Mouse (Mus musculus): ENCODE data around the gene Speer4c. TPM values are rescaled to one million over a fixed set of nuclear protein-coding genes. Genes with fewer than 3 reads are reported as not detected.
"Not testable (repeated sequence)": the region's sequence is repeated elsewhere in the genome, so short reads cannot be mapped to it uniquely, and the experiment has no call there.

Gene Speer4c
- polyA plus RNA-seq (2015; fragmentation: Nextera tagmentation; extraction: Ambion mirVana): not detected in 2 replicates

- H3K4me1 ChIP-seq (replicated peaks; ENCODE audit: control insufficient read depth, insufficient read depth, low read length); H3K9me3 ChIP-seq (ENCODE audit: control insufficient read depth, low read length); H3K36me3 ChIP-seq (ENCODE audit: control insufficient read depth, insufficient read depth, low read length); H3K27ac ChIP-seq (ENCODE audit: low read length); ATAC-seq (ENCODE audit: low read depth); H3K27me3 ChIP-seq (ENCODE audit: control insufficient read depth, insufficient read depth, low read depth, low read length); H3K4me3 ChIP-seq (ENCODE audit: low read length); H3K9ac ChIP-seq (ENCODE audit: low read length); H3K4me2 ChIP-seq (ENCODE audit: low read depth, low read length): not testable (repeated sequence)
Observed at GRCm38 (mm10) chr5:15714171-15714570, at the start of gene Speer4c. Speer4c (minus strand) TSS chr5:15714271.

- Histone ChIP-seq H3K27me3 (ENCODE audit: control insufficient read depth, insufficient read depth, low read depth, low read length) (no peaks in the 10 kb centered on the region), H3K27ac (ENCODE audit: low read length) (no peak overlapping the region), H3K9me3 (ENCODE audit: control insufficient read depth, low read length) (no peaks in the 10 kb centered on the region), H3K4me1 (replicated peaks; ENCODE audit: control insufficient read depth, insufficient read depth, low read length) (no peaks in the 10 kb centered on the region), H3K4me2 (ENCODE audit: low read depth, low read length) (no peak overlapping the region), H3K4me3 (ENCODE audit: low read length) (no peak overlapping the region), H3K9ac (ENCODE audit: low read length) (no peak overlapping the region), H3K36me3 (ENCODE audit: control insufficient read depth, insufficient read depth, low read length) (no peaks in the 10 kb centered on the region)
- no peak for ATAC-seq (ENCODE audit: low read depth)
- 77% methylated on average over 4 of the region's 4 CpGs for WGBS
Observed at GRCm38 (mm10) chr5:15747478-15748255, 33.6 kb upstream of the Speer4c start.

DNA sequence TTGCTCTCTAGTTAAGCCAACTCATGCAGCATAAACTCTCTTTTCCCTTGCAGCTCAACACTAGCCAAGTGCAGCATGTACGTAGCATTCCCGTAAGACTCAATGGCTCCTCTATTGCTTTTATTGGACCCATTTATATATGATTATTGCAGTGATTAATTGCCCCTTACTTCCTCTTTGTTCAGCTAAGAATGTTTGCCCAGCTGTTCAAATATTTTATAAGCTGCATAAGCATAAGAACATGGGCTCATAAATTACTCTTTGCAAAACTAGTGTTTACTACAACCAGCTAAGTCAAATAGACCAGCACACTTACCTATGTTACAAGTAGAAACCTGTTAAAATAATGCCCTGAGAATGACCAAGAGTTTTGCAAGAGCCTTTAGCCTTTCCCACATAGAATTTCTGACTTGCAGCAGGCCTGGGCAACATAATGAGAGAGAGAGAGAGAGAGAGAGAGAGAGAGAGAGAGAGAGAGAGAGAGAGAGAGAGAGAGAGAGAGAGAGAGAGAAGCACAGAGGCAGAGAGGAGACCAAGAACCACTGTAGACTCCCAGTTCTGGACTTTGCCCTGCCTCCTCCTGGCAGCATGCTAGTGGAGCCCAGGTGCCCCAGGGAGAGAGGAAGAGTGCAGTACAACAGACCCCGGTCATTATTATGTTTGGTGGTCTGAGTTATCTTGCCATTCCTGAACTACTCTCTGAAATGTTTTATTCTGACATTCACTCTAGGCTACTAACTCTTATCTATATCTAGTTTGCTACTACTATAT lies 20.2 kb upstream of the Speer4c start:
- Histone ChIP-seq H3K4me1 (replicated peaks; ENCODE audit: control insufficient read depth, insufficient read depth, low read length) (no peaks in the 10 kb centered on the region), H3K27ac (ENCODE audit: low read length) (no peak overlapping the region), H3K9ac (ENCODE audit: low read length) (no peak overlapping the region), H3K4me2 (ENCODE audit: low read depth, low read length) (no peak overlapping the region), H3K4me3 (ENCODE audit: low read length) (no peak overlapping the region), H3K36me3 (ENCODE audit: control insufficient read depth, insufficient read depth, low read length) (no peaks in the 10 kb centered on the region), H3K9me3 (ENCODE audit: control insufficient read depth, low read length) (no peaks in the 10 kb centered on the region), H3K27me3 (ENCODE audit: control insufficient read depth, insufficient read depth, low read depth, low read length) (no peaks in the 10 kb centered on the region)
- WGBS: 46% methylated on average over 3 of the region's 3 CpGs
- peak; percentile 71 for ATAC-seq (ENCODE audit: low read depth)

DNA sequence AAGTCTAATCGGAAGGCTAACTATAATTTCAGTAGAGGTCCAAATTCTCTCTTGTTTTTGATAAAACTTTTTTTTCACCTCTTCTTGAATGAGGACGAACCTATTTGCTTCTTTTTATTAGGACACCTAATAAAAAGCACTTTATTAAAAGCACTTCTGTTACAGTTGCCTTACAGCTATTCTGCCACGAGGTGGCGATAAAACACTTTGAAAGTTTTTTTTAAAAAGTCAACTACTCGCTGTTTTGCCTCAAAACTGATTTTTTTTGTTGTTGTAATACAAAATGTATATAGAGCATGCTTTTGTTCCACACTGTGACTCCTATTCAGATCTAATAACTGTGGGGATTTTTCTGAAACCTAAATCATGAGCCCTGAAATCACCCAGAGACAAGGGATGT lies 11.2 kb downstream of the Speer4c start:
- not testable (repeated sequence) for H3K4me3 ChIP-seq (ENCODE audit: low read length); H3K9me3 ChIP-seq (ENCODE audit: control insufficient read depth, low read length); H3K27me3 ChIP-seq (ENCODE audit: control insufficient read depth, insufficient read depth, low read depth, low read length); ATAC-seq (ENCODE audit: low read depth); H3K9ac ChIP-seq (ENCODE audit: low read length); H3K4me2 ChIP-seq (ENCODE audit: low read depth, low read length); H3K36me3 ChIP-seq (ENCODE audit: control insufficient read depth, insufficient read depth, low read length); H3K4me1 ChIP-seq (replicated peaks; ENCODE audit: control insufficient read depth, insufficient read depth, low read length); H3K27ac ChIP-seq (ENCODE audit: low read length)
- 24% methylated on average over 5 of the region's 5 CpGs for WGBS

GRCm38 (mm10) chr5:15697719-15698118 lies 16.4 kb downstream of the Speer4c start:
- not testable (repeated sequence) for H3K4me1 ChIP-seq (replicated peaks; ENCODE audit: control insufficient read depth, insufficient read depth, low read length); H3K36me3 ChIP-seq (ENCODE audit: control insufficient read depth, insufficient read depth, low read length); H3K27me3 ChIP-seq (ENCODE audit: control insufficient read depth, insufficient read depth, low read depth, low read length); H3K27ac ChIP-seq (ENCODE audit: low read length); ATAC-seq (ENCODE audit: low read depth); H3K9me3 ChIP-seq (ENCODE audit: control insufficient read depth, low read length); H3K9ac ChIP-seq (ENCODE audit: low read length); H3K4me2 ChIP-seq (ENCODE audit: low read depth, low read length); H3K4me3 ChIP-seq (ENCODE audit: low read length)
- 36% methylated on average over 2 of the region's 2 CpGs for WGBS

DNA sequence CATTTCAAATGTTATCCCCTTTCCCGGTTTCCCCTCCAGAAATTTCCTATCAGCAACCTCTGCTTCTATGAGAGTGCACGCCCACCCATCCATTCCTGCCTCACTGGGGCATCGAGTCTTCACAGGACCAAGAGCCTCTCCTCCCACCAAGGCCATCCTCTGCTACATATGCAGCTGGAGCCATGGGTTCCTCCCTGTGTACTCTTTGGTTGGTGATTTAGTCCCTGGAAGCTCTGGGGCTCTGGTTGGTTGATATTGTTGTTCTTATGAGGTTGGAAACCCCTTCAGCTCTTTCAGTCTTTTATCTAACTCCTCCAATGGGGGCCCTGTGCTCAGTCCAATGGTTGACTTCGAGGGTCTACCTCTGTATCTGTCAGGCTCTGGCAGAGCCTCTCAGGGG lies 22.2 kb downstream of the Speer4c start:
- not testable (repeated sequence) for H3K4me1 ChIP-seq (replicated peaks; ENCODE audit: control insufficient read depth, insufficient read depth, low read length); H3K4me3 ChIP-seq (ENCODE audit: low read length); H3K36me3 ChIP-seq (ENCODE audit: control insufficient read depth, insufficient read depth, low read length); H3K4me2 ChIP-seq (ENCODE audit: low read depth, low read length); H3K9ac ChIP-seq (ENCODE audit: low read length); ATAC-seq (ENCODE audit: low read depth); H3K9me3 ChIP-seq (ENCODE audit: control insufficient read depth, low read length); H3K27me3 ChIP-seq (ENCODE audit: control insufficient read depth, insufficient read depth, low read depth, low read length); H3K27ac ChIP-seq (ENCODE audit: low read length)
- WGBS: 78% methylated on average over 4 of the region's 4 CpGs

GRCm38 (mm10) chr5:15690822-15691221 lies 23.2 kb downstream of the Speer4c start:
- H3K4me2 ChIP-seq (ENCODE audit: low read depth, low read length); H3K9me3 ChIP-seq (ENCODE audit: control insufficient read depth, low read length); H3K4me3 ChIP-seq (ENCODE audit: low read length); H3K9ac ChIP-seq (ENCODE audit: low read length); H3K27ac ChIP-seq (ENCODE audit: low read length); H3K27me3 ChIP-seq (ENCODE audit: control insufficient read depth, insufficient read depth, low read depth, low read length); H3K36me3 ChIP-seq (ENCODE audit: control insufficient read depth, insufficient read depth, low read length); ATAC-seq (ENCODE audit: low read depth); H3K4me1 ChIP-seq (replicated peaks; ENCODE audit: control insufficient read depth, insufficient read depth, low read length): not testable (repeated sequence)
- 72% methylated on average over 4 of the region's 4 CpGs for WGBS

DNA sequence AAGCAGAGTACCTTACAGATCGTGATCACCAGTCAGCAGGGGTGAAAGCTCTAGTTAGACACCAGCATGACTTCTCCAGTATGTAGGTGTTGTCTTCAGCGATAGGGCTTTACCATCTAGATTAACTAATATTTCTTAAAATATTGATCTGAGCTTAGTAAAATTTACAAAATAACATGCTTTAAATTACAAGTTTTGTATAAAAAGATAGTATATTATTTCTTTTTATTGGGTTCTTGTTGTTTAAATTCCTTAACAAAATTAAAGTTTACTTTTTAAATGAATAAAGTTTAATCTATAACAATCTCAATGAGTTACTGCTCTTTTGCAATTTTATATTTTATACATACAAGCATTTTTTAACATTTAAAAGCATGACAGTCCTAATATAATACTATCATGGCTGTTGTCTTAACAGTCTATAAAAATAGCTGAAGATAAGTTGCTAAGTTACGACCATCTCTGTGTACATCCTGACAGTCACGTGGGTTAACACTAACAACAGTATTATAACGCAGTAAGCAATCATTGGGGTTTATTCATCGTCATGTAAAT lies 24.3 kb downstream of the Speer4c start:
- ATAC-seq (ENCODE audit: low read depth): peak; percentile 77
- H3K4me3 ChIP-seq (ENCODE audit: low read length); H3K4me1 ChIP-seq (replicated peaks; ENCODE audit: control insufficient read depth, insufficient read depth, low read length); H3K9me3 ChIP-seq (ENCODE audit: control insufficient read depth, low read length); H3K27me3 ChIP-seq (ENCODE audit: control insufficient read depth, insufficient read depth, low read depth, low read length); H3K4me2 ChIP-seq (ENCODE audit: low read depth, low read length); H3K36me3 ChIP-seq (ENCODE audit: control insufficient read depth, insufficient read depth, low read length); H3K27ac ChIP-seq (ENCODE audit: low read length); H3K9ac ChIP-seq (ENCODE audit: low read length): not testable (repeated sequence)
- 60% methylated on average over 6 of the region's 6 CpGs for WGBS

GRCm38 (mm10) chr5:15688874-15689658 lies 25.0 kb downstream of the Speer4c start:
- H3K27me3 ChIP-seq (ENCODE audit: control insufficient read depth, insufficient read depth, low read depth, low read length); H3K4me1 ChIP-seq (replicated peaks; ENCODE audit: control insufficient read depth, insufficient read depth, low read length); H3K9me3 ChIP-seq (ENCODE audit: control insufficient read depth, low read length); H3K36me3 ChIP-seq (ENCODE audit: control insufficient read depth, insufficient read depth, low read length); H3K4me3 ChIP-seq (ENCODE audit: low read length); H3K27ac ChIP-seq (ENCODE audit: low read length); H3K9ac ChIP-seq (ENCODE audit: low read length); H3K4me2 ChIP-seq (ENCODE audit: low read depth, low read length): not testable (repeated sequence)
- ATAC-seq (ENCODE audit: low read depth): peak; percentile 74
- 56% methylated on average over 4 of the region's 4 CpGs for WGBS
